Mouse (Mus musculus): ENCODE measurements around the gene Cables2. TPM values are rescaled to one million over a fixed set of nuclear protein-coding genes. Genes with fewer than 3 reads are reported as not detected.

The Cables2 gene
- polyA plus RNA-seq, 1 experiment from 2014 or later, result 33.3 TPM

Small RNA genes within 50 kb of the gene (microRNA-seq; reads per million reads assigned to microRNA genes)
- gene Mir3091, result not detected

Other genes with a start within 250 kb of the Cables2 start
- gene Lsm14b, start 248.5 kb downstream of the Cables2 start, polyA plus RNA-seq (2014; fragmentation: Nextera tagmentation; extraction: Ambion mirVana), result 14.1 and 17.3 TPM in 2 replicates
- 585 and 653 TPM in 2 replicates for gene Psma7, start 231.1 kb downstream of the Cables2 start, polyA plus RNA-seq (2014; fragmentation: Nextera tagmentation; extraction: Ambion mirVana)
- 57.8 and 58.8 TPM in 2 replicates for gene Ss18l1, start 231.0 kb downstream of the Cables2 start, polyA plus RNA-seq (2014; fragmentation: Nextera tagmentation; extraction: Ambion mirVana)
- gene Mtg2, start 202.9 kb downstream of the Cables2 start, polyA plus RNA-seq (2014; fragmentation: Nextera tagmentation; extraction: Ambion mirVana), result 33.3 and 34.2 TPM in 2 replicates
- 1.5 and 1.8 TPM in 2 replicates for gene Hrh3, start 169.0 kb downstream of the Cables2 start, polyA plus RNA-seq (2014; fragmentation: Nextera tagmentation; extraction: Ambion mirVana)
- gene Osbpl2, start 154.2 kb downstream of the Cables2 start, polyA plus RNA-seq (2014; fragmentation: Nextera tagmentation; extraction: Ambion mirVana), result 77.4 and 78.2 TPM in 2 replicates
- gene Adrm1, start 102.0 kb downstream of the Cables2 start, polyA plus RNA-seq (2014; fragmentation: Nextera tagmentation; extraction: Ambion mirVana), result 147 and 154 TPM in 2 replicates
- 1.2 and 2.0 TPM in 2 replicates for gene Lama5, start 47.6 kb downstream of the Cables2 start, polyA plus RNA-seq (2014; fragmentation: Nextera tagmentation; extraction: Ambion mirVana)
- 398 and 421 TPM in 2 replicates for gene Rps21, start 16.1 kb downstream of the Cables2 start, polyA plus RNA-seq (2014; fragmentation: Nextera tagmentation; extraction: Ambion mirVana)
- gene Rbbp8nl, start 16.4 kb upstream of the Cables2 start, polyA plus RNA-seq (2014; fragmentation: Nextera tagmentation; extraction: Ambion mirVana), result not detected in 2 replicates
- not detected in 2 replicates for gene Gata5, start 61.2 kb upstream of the Cables2 start, polyA plus RNA-seq (2014; fragmentation: Nextera tagmentation; extraction: Ambion mirVana)
- 2.0 and 2.4 TPM in 2 replicates for gene Slco4a1, start 182.7 kb upstream of the Cables2 start, polyA plus RNA-seq (2014; fragmentation: Nextera tagmentation; extraction: Ambion mirVana)
- gene Ntsr1, start 226.5 kb upstream of the Cables2 start, polyA plus RNA-seq (2014; fragmentation: Nextera tagmentation; extraction: Ambion mirVana), result 1.6 and 2.3 TPM in 2 replicates

Data from neural tube, embryonic 14.5 days (tissue).